Mouse (Mus musculus): Measurements from ENCODE around the gene Hes7.

DNA sequence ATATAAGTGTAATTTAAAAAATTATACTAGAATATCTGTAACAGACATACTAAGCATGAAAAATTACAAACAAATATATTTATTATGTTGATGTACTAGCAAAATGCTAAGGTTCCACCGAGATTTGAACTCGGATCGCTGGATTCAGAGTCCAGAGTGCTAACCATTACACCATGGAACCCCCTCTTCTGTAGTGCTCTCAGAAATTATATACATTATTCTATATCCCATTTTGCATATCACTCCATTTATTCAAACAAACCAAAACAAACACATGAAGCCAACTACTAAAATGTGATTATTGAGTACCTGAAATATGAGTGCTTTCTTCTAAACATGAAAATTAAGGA lies 4.3 kb downstream of the Hes7 start:
- TF ChIP-seq CTCF (IDR thresholded peaks at IDR 0.05; ENCODE audit: extremely low read depth, insufficient read depth, insufficient read length, insufficient replicate concordance) (no peak), POLR2A (IDR thresholded peaks at IDR 0.05; ENCODE audit: low read depth, low read length) (no peak)
